Mouse (Mus musculus) midbrain, embryonic 11.5 days (tissue): Measurements from ENCODE around the gene Fahd2a. TPM values are rescaled to one million over a fixed set of nuclear protein-coding genes. Genes with fewer than 3 reads are reported as not detected.

ENCODE experiments used
- ATAC-seq: fragments of 200-750 bp; cut with Nextera tagmentation; 2 replicates; pipeline ENCODE4 v1.8.0; 2017; ENCODE audit warnings: moderate TSS enrichment, moderate library complexity; ENCODE audit not compliant: low FRiP score
- DNase-seq: peaks from one replicate; pipeline ENCODE4 v3.0.0; 2015; ENCODE audit warnings: low spot score; ENCODE audit errors: missing footprints
- H3K27ac ChIP-seq: fragments of 300-500 bp; sonication (generic); 2 replicates; pipeline ENCODE4 v1.5.1; 2014; ENCODE audit warnings: low read depth, low read length
- H3K27me3 ChIP-seq: fragments of 300-500 bp; sonication (generic); 2 replicates; pipeline ENCODE4 v1.6.1; 2014; ENCODE audit warnings: mild to moderate bottlenecking, low read length, moderate library complexity, mixed read lengths; ENCODE audit not compliant: control insufficient read depth, insufficient read depth
- H3K36me3 ChIP-seq: fragments of 300-500 bp; sonication (generic); 2 replicates; pipeline ENCODE4 v1.6.1; 2014; ENCODE audit warnings: mild to moderate bottlenecking, low read length, moderate library complexity, mixed read lengths; ENCODE audit not compliant: control insufficient read depth, insufficient read depth
- H3K4me1 ChIP-seq: fragments of 300-500 bp; sonication (generic); 2 replicates; pipeline ENCODE4 v1.6.1; 2014; ENCODE audit warnings: low read length; ENCODE audit not compliant: control insufficient read depth, insufficient read depth
- H3K4me2 ChIP-seq: fragments of 300-500 bp; sonication (generic); 2 replicates; pipeline ENCODE4 v1.6.1; 2014; ENCODE audit warnings: mild to moderate bottlenecking, moderate library complexity
- H3K4me3 ChIP-seq: fragments of 300-500 bp; sonication (generic); 2 replicates; pipeline ENCODE4 v1.5.1; 2014; ENCODE audit warnings: low read depth, low read length
- H3K9ac ChIP-seq: fragments of 300-500 bp; sonication (generic); 2 replicates; pipeline ENCODE4 v1.6.1; 2014; ENCODE audit warnings: low read length
- H3K9me3 ChIP-seq: fragments of 300-500 bp; sonication (generic); 2 replicates; pipeline ENCODE4 v1.6.1; 2016; ENCODE audit warnings: low read length; ENCODE audit not compliant: control insufficient read depth
- WGBS: fragments of 180-500 bp; shearing (Covaris S2); extraction: QIAGEN DNeasy Blood & Tissue Kit; methylation state at CpG from one replicate; pipeline ENCODE4 v1.1.7; 2014; 5-methylcytosine and 5-hydroxymethylcytosine counted together
- polyA plus RNA-seq: library from polyadenylated mRNA; unstranded; fragments of >200 nt; fragmentation: Nextera tagmentation; extraction: Ambion mirVana; gene quantifications from 2 replicates; pipeline ENCODE4 v1.2.1, GENCODE M21; 2014

Gene Fahd2a
- 26.6 and 28.9 TPM in 2 replicates for polyA plus RNA-seq

DNA sequence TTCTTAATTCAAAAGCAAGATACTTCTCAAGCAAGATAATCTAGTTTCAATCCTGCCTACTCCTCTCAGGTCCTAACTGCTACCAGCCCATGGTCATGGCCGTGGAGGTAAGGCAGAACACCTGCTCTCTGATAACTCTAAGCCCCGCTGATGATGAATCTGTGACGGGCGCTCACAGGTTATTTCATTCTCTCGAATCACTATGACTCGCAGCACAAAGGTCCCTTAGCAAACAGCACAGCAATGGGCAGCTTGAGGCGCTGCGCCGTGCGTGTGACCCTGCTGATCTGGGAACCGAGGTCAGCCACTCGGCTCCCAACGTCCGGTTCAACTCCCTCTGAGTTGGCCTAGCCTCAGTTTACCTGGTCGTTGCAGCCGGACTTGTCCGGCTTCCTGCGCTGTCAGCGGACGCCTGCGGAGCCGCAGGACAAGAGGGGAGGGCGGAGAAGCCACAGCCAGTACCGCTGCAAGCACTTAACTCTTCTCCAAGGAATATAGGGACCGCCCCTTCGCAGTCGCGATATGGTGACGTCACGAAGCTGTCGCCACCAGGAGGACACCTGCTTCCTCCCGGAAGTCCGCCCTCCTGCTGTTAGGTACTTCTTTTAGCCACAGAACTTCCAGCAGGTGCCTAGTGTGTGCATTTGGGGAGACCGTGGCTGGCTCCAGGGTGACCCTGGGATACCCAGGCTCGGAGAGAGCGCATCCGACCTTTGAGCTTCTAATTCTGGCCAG, at the start of gene Fahd2a:
Gene Fahd2a (minus strand): TSS at position 511 of the 735 bp plus-strand sequence.
- H3K4me2 ChIP-seq = peak within 1 kb of the TSS; percentile 51
- 3% methylated on average over 37 of the region's 37 CpGs for WGBS
- DNase-seq (peak; percentile 98), ATAC-seq (peak; percentile 94)
- peak within 1 kb of the TSS; percentile 64 for H3K9ac ChIP-seq
- peak within 1 kb of the TSS; percentile 66 for H3K4me3 ChIP-seq
- H3K4me1 ChIP-seq = peaks cover 6% of the 10 kb centered on the region; the same call in 1 of the 2 replicates
- no peaks in the 10 kb centered on the region for H3K36me3 ChIP-seq
- no peak within 1 kb of the TSS for H3K27ac ChIP-seq
- no peaks in the 10 kb centered on the region for H3K27me3 ChIP-seq
- H3K9me3 ChIP-seq = no peaks in the 10 kb centered on the region

DNA sequence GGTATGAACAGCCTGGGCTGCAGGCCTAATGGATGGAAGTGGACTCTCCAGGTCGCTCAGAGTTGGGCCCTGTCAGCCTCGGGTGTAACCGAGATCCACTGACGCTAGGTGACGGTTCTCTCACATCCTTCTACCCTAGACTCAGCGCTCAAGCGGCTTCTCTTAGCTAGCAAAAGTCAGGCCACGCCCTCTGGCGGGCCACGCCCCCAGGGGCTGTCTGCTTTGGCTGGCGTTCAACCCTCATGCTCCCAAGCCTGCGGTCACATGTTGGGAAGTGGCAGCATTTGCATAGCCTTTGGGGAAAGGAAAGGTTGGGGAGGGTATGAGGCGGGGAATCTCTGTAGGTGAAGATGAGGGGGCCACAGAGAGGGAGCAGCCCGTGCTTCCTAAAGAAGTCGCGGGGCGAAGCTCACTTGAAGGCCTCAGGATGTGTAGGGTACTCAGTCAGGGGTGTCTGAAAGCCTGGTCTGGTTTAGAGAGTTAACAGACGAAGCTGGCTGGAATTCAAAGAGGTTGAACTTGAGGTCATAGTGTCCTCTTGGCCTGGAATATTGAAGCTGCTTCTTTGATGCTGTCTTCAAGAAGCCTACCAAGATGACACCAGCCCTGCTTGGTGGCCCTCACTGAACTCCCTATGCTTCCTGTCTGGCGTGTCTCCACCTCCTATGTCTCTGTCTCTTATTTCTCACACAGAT, 40.3 kb upstream of the Fahd2a start:
- Histone ChIP-seq H3K4me2 (peak overlapping the region; percentile 18; the same call in 1 of the 2 replicates), H3K27ac (no peak overlapping the region), H3K9ac (no peak overlapping the region), H3K4me3 (0 out of 2 replicates have a peak overlapping the region, but pooled peaks have one; percentile 1), H3K36me3 (no peaks in the 10 kb centered on the region), H3K27me3 (peaks cover 52% of the 10 kb centered on the region), H3K9me3 (no peaks in the 10 kb centered on the region), H3K4me1 (peaks cover 8% of the 10 kb centered on the region)
- 9% methylated on average over 19 of the region's 19 CpGs for WGBS
- peak; percentile 80 for ATAC-seq
- DNase-seq = peak; percentile 98

DNA sequence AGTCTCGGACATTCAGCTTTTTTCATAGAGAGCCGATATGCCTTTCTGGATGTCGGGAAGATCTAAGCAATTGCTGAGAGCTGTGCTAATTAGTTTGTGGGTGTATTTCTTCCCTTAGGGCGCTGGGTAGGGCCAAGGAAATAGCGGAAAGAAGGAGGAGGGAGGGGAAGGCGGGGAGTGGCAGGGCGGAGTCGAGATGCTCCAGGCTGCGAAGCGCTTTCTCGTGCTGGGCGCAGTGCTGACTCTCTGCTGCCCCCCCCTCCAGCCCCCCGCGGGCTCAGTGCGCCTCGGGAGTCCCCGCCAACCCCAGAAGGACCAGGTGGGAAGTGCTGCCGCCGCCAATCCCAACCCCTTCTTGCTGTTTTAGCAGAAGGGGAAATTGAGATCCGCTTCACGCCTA, 38.6 kb upstream of the Fahd2a start:
- Histone ChIP-seq H3K27ac (no peak overlapping the region), H3K27me3 (peaks cover 54% of the 10 kb centered on the region), H3K4me1 (peaks cover 8% of the 10 kb centered on the region), H3K36me3 (no peaks in the 10 kb centered on the region), H3K9me3 (no peaks in the 10 kb centered on the region), H3K4me3 (no peak overlapping the region), H3K9ac (no peak overlapping the region), H3K4me2 (no peak overlapping the region)
- no peak for ATAC-seq
- DNase-seq = peak; percentile 87
- WGBS = 2% methylated on average over 21 of the region's 21 CpGs

DNA sequence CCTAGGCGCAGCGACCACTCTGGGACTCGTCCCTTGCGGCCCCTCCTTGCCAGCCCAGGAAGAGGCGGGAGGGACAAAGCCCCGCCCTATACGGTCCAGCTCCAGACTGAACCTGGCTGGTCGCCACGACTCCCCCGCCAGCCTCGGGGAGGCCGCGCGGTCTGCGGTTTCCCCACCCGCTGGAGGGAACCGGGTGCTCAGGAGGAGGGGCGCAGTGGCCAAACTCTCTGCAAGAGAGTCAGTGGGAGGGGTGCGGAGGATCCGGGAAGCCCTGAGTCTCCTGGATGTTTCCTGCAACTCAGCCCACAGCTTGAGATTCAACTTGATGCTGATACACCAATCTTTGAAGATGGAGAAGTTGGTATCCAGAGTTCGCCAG, 38.2 kb upstream of the Fahd2a start:
- no peak overlapping the region for H3K9ac ChIP-seq
- no peaks in the 10 kb centered on the region for H3K36me3 ChIP-seq
- peaks cover 54% of the 10 kb centered on the region for H3K27me3 ChIP-seq
- under 1% methylated on average over 21 of the region's 21 CpGs for WGBS
- DNase-seq (peak; percentile 87), ATAC-seq (peak; percentile 63)
- H3K4me3 ChIP-seq = peak overlapping the region; percentile 31
- H3K27ac ChIP-seq = no peak overlapping the region
- peak overlapping the region; percentile 53 for H3K4me2 ChIP-seq
- H3K4me1 ChIP-seq = peaks cover 8% of the 10 kb centered on the region
- no peaks in the 10 kb centered on the region for H3K9me3 ChIP-seq

DNA sequence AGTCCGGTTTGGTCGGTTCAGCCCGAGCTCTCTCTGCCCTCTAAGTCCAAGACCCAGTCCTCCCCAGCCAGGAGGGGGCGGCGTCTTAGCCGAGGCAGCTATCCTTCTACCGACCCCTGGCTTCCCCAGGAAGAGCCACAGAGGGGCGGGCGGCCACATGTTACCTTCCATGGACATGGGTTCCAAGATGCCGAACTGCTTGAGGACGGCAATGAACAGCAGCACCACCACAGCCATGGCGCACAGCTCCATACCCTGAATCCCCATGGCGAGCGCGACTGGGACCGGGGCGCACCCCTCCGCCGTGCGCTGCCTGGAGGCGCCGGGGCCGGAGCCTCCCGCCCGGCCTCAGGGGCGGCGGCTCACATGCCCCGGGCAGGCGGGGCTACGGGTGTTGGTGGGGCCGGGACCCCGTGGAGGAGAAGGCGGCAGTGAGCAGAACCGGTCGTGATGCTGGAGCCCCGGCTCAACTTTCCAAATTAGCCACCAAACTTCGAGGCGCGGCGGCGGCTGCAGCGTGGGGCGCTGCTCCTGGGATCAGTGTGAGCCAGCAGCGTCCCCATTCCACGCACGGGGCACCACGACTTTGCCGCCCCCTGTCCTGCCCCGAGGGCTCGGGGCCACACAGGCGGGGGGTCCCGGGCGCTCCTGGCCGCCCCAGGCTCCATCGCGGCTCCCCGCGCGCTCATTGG, 37.6 kb upstream of the Fahd2a start:
- peaks cover 8% of the 10 kb centered on the region for H3K4me1 ChIP-seq
- DNase-seq (peak; percentile 90), ATAC-seq (no peak)
- peaks cover 54% of the 10 kb centered on the region for H3K27me3 ChIP-seq
- under 1% methylated on average over 56 of the region's 59 CpGs for WGBS
- no peak overlapping the region for H3K9ac ChIP-seq
- H3K4me2 ChIP-seq = peak overlapping the region; percentile 53
- no peaks in the 10 kb centered on the region for H3K36me3 ChIP-seq
- peak overlapping the region; percentile 31 for H3K4me3 ChIP-seq
- H3K27ac ChIP-seq = no peak overlapping the region
- no peaks in the 10 kb centered on the region for H3K9me3 ChIP-seq

DNA sequence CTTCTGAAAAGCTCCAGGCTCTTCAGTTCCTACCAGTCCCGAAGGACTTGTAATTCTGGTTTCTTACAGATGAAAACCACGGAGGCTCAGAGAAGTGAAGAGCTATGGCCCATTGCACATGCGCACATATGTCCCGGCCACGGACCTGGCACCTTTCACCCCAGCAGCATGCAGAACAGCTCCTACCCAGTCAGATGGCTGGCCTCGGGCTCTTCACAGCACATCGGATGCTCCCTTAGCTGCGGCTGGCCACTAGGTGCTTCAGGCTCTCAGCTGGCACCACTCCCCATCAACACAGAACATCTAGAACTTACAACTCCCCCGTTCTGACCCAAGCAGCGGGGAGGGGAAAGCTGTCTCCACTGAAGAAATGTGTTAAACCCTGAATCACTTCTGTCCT, 35.4 kb upstream of the Fahd2a start:
- Histone ChIP-seq H3K27me3 (peaks cover 52% of the 10 kb centered on the region), H3K4me2 (no peak overlapping the region), H3K36me3 (no peaks in the 10 kb centered on the region), H3K4me3 (no peak overlapping the region), H3K27ac (no peak overlapping the region), H3K9me3 (no peaks in the 10 kb centered on the region), H3K4me1 (peaks cover 8% of the 10 kb centered on the region), H3K9ac (no peak overlapping the region)
- DNase-seq (no peak), ATAC-seq (no peak)
- WGBS = 68% methylated on average over 10 of the region's 10 CpGs

DNA sequence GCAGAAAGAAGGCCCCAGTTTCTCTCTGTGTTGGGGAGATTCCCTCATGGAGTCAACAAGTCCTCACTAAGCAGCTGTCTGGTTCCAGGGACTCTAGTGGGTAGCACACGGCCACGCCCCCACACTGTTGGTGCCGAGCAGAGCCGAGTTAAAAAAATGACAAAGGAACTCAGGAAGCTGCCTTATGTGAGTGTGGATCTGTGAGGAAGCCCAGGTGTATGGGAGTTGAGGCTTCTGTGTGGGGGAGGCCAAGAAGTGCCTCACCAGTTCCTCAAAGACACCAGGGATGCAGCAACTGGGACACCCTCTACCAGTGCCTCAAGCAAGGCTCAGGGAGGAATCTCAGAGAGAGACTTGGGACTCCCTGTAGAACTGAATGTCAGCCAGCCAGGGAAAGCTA, 34.8 kb upstream of the Fahd2a start:
- Histone ChIP-seq H3K27ac (no peak overlapping the region), H3K36me3 (no peaks in the 10 kb centered on the region), H3K4me1 (peaks cover 8% of the 10 kb centered on the region), H3K27me3 (peaks cover 48% of the 10 kb centered on the region), H3K4me2 (no peak overlapping the region), H3K9me3 (no peaks in the 10 kb centered on the region), H3K9ac (no peak overlapping the region), H3K4me3 (no peak overlapping the region)
- WGBS = 82% methylated on average over 4 of the region's 4 CpGs
- ATAC-seq = no peak
- DNase-seq = no peak

DNA sequence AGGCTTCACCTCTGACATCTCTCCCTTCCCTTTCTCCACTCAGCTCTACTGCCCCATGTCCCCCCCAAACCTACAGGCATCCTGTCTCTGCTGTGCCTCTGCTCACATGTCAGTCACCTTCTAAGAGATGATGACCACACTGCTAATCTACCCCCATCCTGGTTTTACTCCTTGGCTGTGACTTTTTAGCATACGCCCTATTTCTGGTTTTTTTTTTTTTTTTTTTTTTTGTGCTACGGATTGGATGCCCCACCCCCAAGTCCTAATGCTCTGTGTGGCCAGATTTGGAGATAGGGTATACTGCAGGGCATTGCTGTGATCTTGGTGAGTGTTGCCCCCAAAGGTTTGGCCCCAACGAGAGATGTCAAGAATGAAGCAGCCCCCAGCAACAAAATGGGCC, 27.9 kb upstream of the Fahd2a start:
- no peaks in the 10 kb centered on the region for H3K4me1 ChIP-seq
- no peak overlapping the region for H3K9ac ChIP-seq
- no peak overlapping the region for H3K4me3 ChIP-seq
- no peak overlapping the region for H3K4me2 ChIP-seq
- WGBS = 74% methylated on average over 3 of the region's 3 CpGs
- no peaks in the 10 kb centered on the region for H3K9me3 ChIP-seq
- no peaks in the 10 kb centered on the region for H3K36me3 ChIP-seq
- no peak overlapping the region for H3K27ac ChIP-seq
- ATAC-seq = no peak
- no peak for DNase-seq
- H3K27me3 ChIP-seq = no peaks in the 10 kb centered on the region

DNA sequence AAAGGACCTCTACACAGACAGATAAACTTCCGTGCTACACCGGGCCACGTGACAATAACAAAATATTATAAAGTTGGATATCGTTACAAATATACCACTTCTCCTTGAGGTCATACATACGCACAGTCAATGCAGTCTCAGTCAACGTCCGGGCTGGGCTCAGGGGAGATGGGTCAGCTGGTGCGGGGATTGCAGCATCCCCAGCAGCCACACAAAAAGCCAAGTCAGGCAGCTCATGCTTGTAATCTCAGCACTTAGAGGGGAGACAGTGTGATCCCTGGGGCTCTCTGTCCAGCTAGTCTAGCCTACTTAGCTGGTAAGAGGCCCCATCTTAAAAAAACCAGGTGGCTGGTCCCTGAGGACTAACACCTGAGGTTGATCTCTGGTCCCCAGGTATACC, 26.9 kb upstream of the Fahd2a start:
- Histone ChIP-seq H3K4me2 (no peak overlapping the region), H3K4me3 (no peak overlapping the region), H3K27me3 (no peaks in the 10 kb centered on the region), H3K36me3 (no peaks in the 10 kb centered on the region), H3K9me3 (no peaks in the 10 kb centered on the region), H3K9ac (no peak overlapping the region), H3K4me1 (no peaks in the 10 kb centered on the region), H3K27ac (no peak overlapping the region)
- ATAC-seq (no peak), DNase-seq (no peak)
- WGBS = 85% methylated on average over 8 of the region's 8 CpGs
